Mouse (Mus musculus) adrenal gland (tissue): ENCODE results near the gene Wfdc1.

ENCODE experiments used
- intact Hi-C: fragments of 180-260 bp; cut with DNase I; formaldehyde crosslinking; loops from one replicate; pipeline ENCODE4 v1.15.1; 2025

Wfdc1 gene

GRCm38 (mm10) chr8:119678138-119678843, 12.1 kb downstream of the Wfdc1 start:
- intact Hi-C loops: loop anchor here (5.0 kb wide), 2 partner anchors 91 to 156 kb away; no protein-coding TSS in a partner anchor

- intact Hi-C loops: loop anchor here (5.0 kb wide), 2 partner anchors 92 to 157 kb away; no protein-coding TSS in a partner anchor
Observed at GRCm38 (mm10) chr8:119679184-119679583, 13.0 kb downstream of the Wfdc1 start.

- intact Hi-C loops: no loop called here
Observed at GRCm38 (mm10) chr8:119690602-119691001, 24.4 kb downstream of the Wfdc1 start.

- intact Hi-C loops: no loop called here
Observed at GRCm38 (mm10) chr8:119691989-119692388, 25.8 kb downstream of the Wfdc1 start.

GRCm38 (mm10) chr8:119694696-119695095, 28.5 kb downstream of the Wfdc1 start:
- intact Hi-C loops: no loop called here

- intact Hi-C loops: no loop called here
Observed at GRCm38 (mm10) chr8:119697163-119697562, 31.0 kb downstream of the Wfdc1 start.

GRCm38 (mm10) chr8:119698960-119699359, 32.8 kb downstream of the Wfdc1 start:
- intact Hi-C loops: no loop called here

- intact Hi-C loops: loop anchor here (5.0 kb wide), 1 partner anchor 43 kb away; no protein-coding TSS in a partner anchor
Observed at GRCm38 (mm10) chr8:119699549-119700134, 33.5 kb downstream of the Wfdc1 start, which contains the start of gene Atp2c2. TSS of gene Atp2c2 (plus strand) at chr8:119700009.

GRCm38 (mm10) chr8:119702965-119703364, 36.8 kb downstream of the Wfdc1 start:
- intact Hi-C loops: loop anchor here (5.0 kb wide), 1 partner anchor 39 kb away; no protein-coding TSS in a partner anchor

GRCm38 (mm10) chr8:119707146-119707545, 41.0 kb downstream of the Wfdc1 start:
- intact Hi-C loops: no loop called here

GRCm38 (mm10) chr8:119708471-119708870, 42.3 kb downstream of the Wfdc1 start:
- intact Hi-C loops: no loop called here

GRCm38 (mm10) chr8:119708878-119709702, 42.9 kb downstream of the Wfdc1 start:
- intact Hi-C loops: no loop called here

GRCm38 (mm10) chr8:119709703-119710093, 43.5 kb downstream of the Wfdc1 start:
- intact Hi-C loops: no loop called here

GRCm38 (mm10) chr8:119712226-119712625, 46.1 kb downstream of the Wfdc1 start:
- intact Hi-C loops: no loop called here

GRCm38 (mm10) chr8:119713421-119713820, 47.3 kb downstream of the Wfdc1 start:
- intact Hi-C loops: no loop called here

GRCm38 (mm10) chr8:119715221-119715620, 49.1 kb downstream of the Wfdc1 start:
- intact Hi-C loops: no loop called here

- intact Hi-C loops: no loop called here
Observed at GRCm38 (mm10) chr8:119716730-119717299, 50.6 kb downstream of the Wfdc1 start.

GRCm38 (mm10) chr8:119717765-119718164, 51.6 kb downstream of the Wfdc1 start:
- intact Hi-C loops: no loop called here

- intact Hi-C loops: no loop called here
Observed at GRCm38 (mm10) chr8:119719011-119719501, 52.9 kb downstream of the Wfdc1 start.

- intact Hi-C loops: no loop called here
Observed at GRCm38 (mm10) chr8:119722348-119722747, 56.2 kb downstream of the Wfdc1 start.

- intact Hi-C loops: no loop called here
Observed at GRCm38 (mm10) chr8:119723676-119724075, 57.5 kb downstream of the Wfdc1 start.
